Mouse (Mus musculus): ENCODE data around the gene A030005K14Rik.

DNA sequence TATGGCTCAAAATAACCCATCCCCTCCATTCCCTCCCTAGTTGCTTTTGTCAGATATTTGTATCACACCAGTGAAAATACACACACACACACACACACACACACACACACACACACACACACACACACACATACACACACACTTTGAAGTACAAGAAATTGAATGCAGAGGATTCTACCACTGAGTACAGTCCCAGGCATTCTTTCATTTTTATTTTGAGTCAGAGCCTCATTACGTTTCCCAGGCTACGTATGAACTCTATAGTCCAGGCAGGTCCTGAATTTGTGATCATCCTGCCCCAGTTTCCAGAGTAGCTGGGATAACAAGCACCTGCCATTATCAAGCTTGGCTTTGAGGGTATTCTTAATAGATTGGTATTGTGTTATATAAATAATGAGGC, 40.0 kb upstream of the A030005K14Rik start:
- TF ChIP-seq EP300 (IDR thresholded peaks at IDR 0.05; ENCODE audit: low read depth) (no peak), CTCF (IDR thresholded peaks at IDR 0.05; ENCODE audit: low read depth) (no peak)
